Mouse (Mus musculus) ES-E14 (cell line): ENCODE data around the gene Yap1. TPM values are rescaled to one million over a fixed set of nuclear protein-coding genes. Genes with fewer than 3 reads are reported as not detected.

ENCODE experiments used
- DNase-seq: peaks from one replicate; pipeline ENCODE4 v3.0.0-alpha.2; 2013; ENCODE audit warnings: low read depth, low spot score
- H3K27ac ChIP-seq: 2 replicates; pipeline ENCODE4 v1.5.1; 2012; ENCODE audit warnings: low read depth, mild to moderate bottlenecking, low read length, moderate library complexity, mixed read lengths; ENCODE audit not compliant: poor library complexity, insufficient read depth, severe bottlenecking
- H3K36me3 ChIP-seq: 2 replicates; pipeline ENCODE4 v1.6.1; 2012; ENCODE audit warnings: mild to moderate bottlenecking, low read length, moderate library complexity, mixed read lengths; ENCODE audit not compliant: control insufficient read depth, poor library complexity, insufficient read depth, severe bottlenecking
- H3K4me1 ChIP-seq, 2 experiments: fragments of 150-350 bp in 1 of 2; sonication (generic) in 1 of 2; 2 replicates each; pipeline ENCODE4 v1.6.1; 2012; ENCODE audit warnings: low read length in 2 of 2, mild to moderate bottlenecking in 1 of 2, mixed read lengths in 1 of 2; ENCODE audit not compliant: control insufficient read depth in 2 of 2, insufficient read depth in 2 of 2, poor library complexity in 1 of 2
- H3K4me3 ChIP-seq, 2 experiments: fragments of 150-350 bp in 1 of 2; sonication (generic) in 1 of 2; 2 replicates each; pipeline ENCODE4 v1.5.1; 2012; ENCODE audit warnings: low read length in 2 of 2, low read depth in 1 of 2, mild to moderate bottlenecking in 1 of 2, mixed read lengths in 1 of 2; ENCODE audit not compliant: insufficient read depth in 1 of 2, poor library complexity in 1 of 2, severe bottlenecking in 1 of 2
- H3K9ac ChIP-seq: 2 replicates; pipeline ENCODE4 v1.6.1; 2012; ENCODE audit warnings: low read depth, mild to moderate bottlenecking, low read length, mixed read lengths; ENCODE audit not compliant: poor library complexity, insufficient read depth, severe bottlenecking
- H3K9me3 ChIP-seq: fragments of 150-350 bp; sonication (generic); 2 replicates; pipeline ENCODE4 v1.6.1; 2012; ENCODE audit warnings: low read depth, mild to moderate bottlenecking, low read length; ENCODE audit not compliant: control insufficient read depth, insufficient read depth
- CHD2 ChIP-seq: IDR thresholded peaks from 2 replicates; pipeline ENCODE4 v1.6.1; 2014; ENCODE audit warnings: mild to moderate bottlenecking, low read depth, low read length, inconsistent platforms
- HCFC1 ChIP-seq: IDR thresholded peaks from 2 replicates; pipeline ENCODE4 v1.6.1; 2012; ENCODE audit warnings: low read length, inconsistent platforms, borderline replicate concordance; ENCODE audit not compliant: insufficient read depth
- MAFK ChIP-seq: IDR thresholded peaks from 2 replicates; pipeline ENCODE4 v1.6.1; 2014; ENCODE audit warnings: mild to moderate bottlenecking, low read depth, low read length, inconsistent platforms; ENCODE audit not compliant: insufficient read depth
- ZC3H11A ChIP-seq: IDR thresholded peaks from 2 replicates; pipeline ENCODE4 v1.6.1; 2012; ENCODE audit warnings: low read depth, mild to moderate bottlenecking, inconsistent platforms, low read length, borderline replicate concordance
- ZNF384 ChIP-seq: IDR thresholded peaks from 2 replicates; pipeline ENCODE4 v1.6.1; 2012; ENCODE audit warnings: low read depth, low read length, inconsistent platforms
- in situ Hi-C, 2 experiments: fragments of 600-800 bp; cut with MboI; formaldehyde crosslinking; loops; one replicate each; pipeline ENCODE4 v1.15.1; 2025; ENCODE audit warnings: low sequenced_read_pairs in 2 of 2, inconsistent platforms in 1 of 2; ENCODE audit not compliant: unreplicated experiment in 2 of 2
- total RNA-seq: library from RNA; depleted of rRNA; stranded (reverse); fragments of 300-350 nt; gene quantifications from 2 replicates; pipeline ENCODE4 v1.2.3, GENCODE M21; 2012

The Yap1 gene
- total RNA-seq, 1 experiment: 58.5 TPM

DNA sequence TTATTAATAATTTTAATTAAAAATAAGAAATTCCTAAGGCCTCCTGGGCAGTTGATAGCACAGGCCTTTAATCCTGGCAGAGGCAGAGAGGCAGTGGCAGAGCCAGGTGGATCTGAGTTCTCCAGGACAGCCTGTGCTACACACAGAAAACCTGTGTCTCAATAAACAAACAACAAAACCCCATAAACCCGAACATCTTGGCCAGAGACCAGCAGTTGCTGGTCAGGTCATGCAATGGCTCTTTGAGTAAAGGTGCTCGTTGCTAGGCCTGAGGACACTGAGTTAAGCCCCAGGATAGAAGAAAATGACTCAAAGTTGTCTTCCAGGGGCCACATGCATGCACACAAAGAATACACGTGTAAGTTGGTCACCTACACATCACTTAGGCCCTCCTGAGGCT, 75.5 kb downstream of the Yap1 start:
- no peak overlapping the region for H3K27ac ChIP-seq
- peaks cover 13% of the 10 kb centered on the region for H3K36me3 ChIP-seq
- TF ChIP-seq ZNF384: no peak
- no peak for TF ChIP-seq ZC3H11A
- no peak for TF ChIP-seq CHD2
- no peak for TF ChIP-seq HCFC1
- TF ChIP-seq MAFK: no peak
- no peak for DNase-seq
- H3K9me3 ChIP-seq: no peaks in the 10 kb centered on the region
- no peak overlapping the region for H3K9ac ChIP-seq
- H3K4me3 ChIP-seq: no peak overlapping the region
- in situ Hi-C loops: no loop called here
- peaks cover 0 to 2% of the 10 kb centered on the region in 2 experiments; a peak in 1 of 4 replicates for H3K4me1 ChIP-seq

- peaks cover 0 to 2% of the 10 kb centered on the region in 2 experiments; a peak in 1 of 4 replicates for H3K4me1 ChIP-seq
- in situ Hi-C loops: no loop called here
- H3K36me3 ChIP-seq: peaks cover 11% of the 10 kb centered on the region
- TF ChIP-seq MAFK (peak; percentile 74), CHD2 (no peak)
- no peak overlapping the region for H3K27ac ChIP-seq
- H3K9me3 ChIP-seq: no peaks in the 10 kb centered on the region
- no peak overlapping the region for H3K9ac ChIP-seq
- H3K4me3 ChIP-seq: no peak overlapping the region
- DNase-seq: no peak
These were observed 76.1 kb downstream of the Yap1 start for GRCm38 (mm10) chr9:7928207-7928793.

GRCm38 (mm10) chr9:7914925-7915324, 89.5 kb downstream of the Yap1 start:
- TF ChIP-seq CHD2 (no peak), MAFK (no peak), ZC3H11A (no peak), ZNF384 (no peak; the same call in 1 of the 2 replicates)

DNA sequence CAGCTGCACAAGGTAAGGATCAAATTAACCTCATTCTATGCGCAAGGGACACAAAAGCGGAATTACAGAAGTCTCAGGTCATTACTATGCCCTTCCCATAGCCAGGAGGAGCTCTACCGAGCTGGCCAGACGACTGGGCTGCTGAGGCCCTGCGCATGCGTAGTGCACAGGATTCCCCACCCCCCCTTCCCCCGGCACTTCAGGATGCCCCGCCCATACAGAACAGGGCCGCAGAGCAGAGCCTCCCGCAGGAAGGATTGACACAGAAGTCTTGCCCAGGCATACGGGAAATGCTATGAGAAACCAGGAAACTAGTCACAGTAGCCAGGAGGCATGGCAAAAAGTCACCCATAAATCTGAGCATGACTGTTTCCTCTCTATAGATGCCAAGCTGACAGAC, 89.9 kb downstream of the Yap1 start:
- Histone ChIP-seq H3K9me3 (no peaks in the 10 kb centered on the region), H3K36me3 (peaks cover 2% of the 10 kb centered on the region; the same call in 1 of the 2 replicates), H3K4me3 (peak overlapping the region; percentile 20 to 62; a peak in 3 of 4 replicates), H3K4me1 (peaks cover 0 to 7% of the 10 kb centered on the region in 2 experiments; a peak in 3 of 4 replicates), H3K27ac (peak overlapping the region; percentile 9; the same call in 1 of the 2 replicates), H3K9ac (peak overlapping the region; percentile 34; the same call in 1 of the 2 replicates)
- TF ChIP-seq MAFK: no peak
- TF ChIP-seq ZC3H11A: no peak
- TF ChIP-seq HCFC1: no peak
- no peak for TF ChIP-seq ZNF384
- TF ChIP-seq CHD2: no peak
- DNase-seq: peak; percentile 75
- in situ Hi-C loops: no loop called here

More at GRCm38 (mm10) chr9:7914925-7915324, 89.5 kb downstream of the Yap1 start:
- no peak for DNase-seq
- Histone ChIP-seq H3K27ac (peak overlapping the region; percentile 5; the same call in 1 of the 2 replicates), H3K36me3 (no peaks in the 10 kb centered on the region), H3K9me3 (no peaks in the 10 kb centered on the region), H3K4me1 (peaks cover 0 to 7% of the 10 kb centered on the region in 2 experiments; a peak in 3 of 4 replicates), H3K4me3 (peak overlapping the region; percentile 20 to 37; a peak in 2 of 4 replicates), H3K9ac (no peak overlapping the region)
- in situ Hi-C loops: no loop called here
